Mouse (Mus musculus) gastrocnemius, adult 18-20 months (tissue): ENCODE measurements at regions not wholly inside any gene's neighbourhood (a gene's known extent, or its start where the extent isn't known, plus 50 kb on each side); places are given as distances from the start of the nearest gene placed in this dataset.

Experiments
- DNase-seq: peaks from one replicate; pipeline ENCODE4 v3.0.0; 2021; ENCODE audit warnings: low spot score

DNA sequence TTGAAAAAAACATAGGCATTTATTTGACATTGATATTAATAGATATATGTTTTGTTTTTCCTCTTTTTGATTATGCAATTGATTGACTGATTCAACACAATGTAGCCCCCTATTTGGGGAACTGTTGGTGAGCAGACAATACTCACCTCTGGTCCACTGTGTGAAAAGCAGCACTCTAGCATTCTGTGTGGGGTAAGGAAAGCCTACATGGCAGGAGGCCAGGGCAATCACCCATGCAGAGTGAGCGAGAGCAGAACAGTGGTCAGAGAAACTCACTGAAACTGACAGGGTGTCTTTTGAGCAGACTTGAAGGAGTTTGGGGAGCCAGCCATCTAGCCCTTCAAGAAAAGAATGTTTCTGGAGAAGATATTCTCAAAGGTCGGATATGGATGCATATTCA, 73.2 kb upstream of the Azi2 start:
- DNase-seq: no peak

DNA sequence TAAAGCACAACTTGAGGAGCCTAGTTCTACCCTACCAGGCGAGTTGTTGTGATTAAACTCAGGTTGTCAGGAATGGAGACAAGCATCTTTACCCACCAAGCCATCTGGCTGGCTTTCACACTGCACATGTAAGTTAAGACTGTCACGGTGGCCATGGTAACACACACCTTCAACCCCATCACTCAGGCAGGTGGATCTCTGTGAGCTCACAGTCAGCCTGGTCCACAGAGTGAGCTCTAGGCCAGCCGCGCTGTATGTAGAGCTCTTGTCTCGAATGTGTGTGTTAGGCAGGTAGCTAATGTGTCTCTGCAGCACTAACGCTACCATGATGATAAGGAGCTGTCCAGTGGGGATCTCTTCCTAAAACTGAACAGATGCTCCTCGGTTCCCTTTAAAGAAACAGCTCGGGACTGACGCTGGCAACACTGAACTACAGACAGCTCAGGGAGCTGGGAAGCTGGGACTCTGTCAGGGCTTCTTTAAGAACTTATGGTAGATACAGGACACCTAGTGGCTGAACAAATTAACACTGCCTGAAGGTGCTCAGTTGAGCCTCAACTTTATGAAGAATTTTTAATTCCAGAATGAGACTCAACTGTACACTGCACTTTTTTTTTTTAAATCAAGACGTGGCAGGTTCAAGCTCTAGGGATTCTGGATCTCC, 73.8 kb upstream of the Azi2 start:
- DNase-seq: peak; percentile 14

DNA sequence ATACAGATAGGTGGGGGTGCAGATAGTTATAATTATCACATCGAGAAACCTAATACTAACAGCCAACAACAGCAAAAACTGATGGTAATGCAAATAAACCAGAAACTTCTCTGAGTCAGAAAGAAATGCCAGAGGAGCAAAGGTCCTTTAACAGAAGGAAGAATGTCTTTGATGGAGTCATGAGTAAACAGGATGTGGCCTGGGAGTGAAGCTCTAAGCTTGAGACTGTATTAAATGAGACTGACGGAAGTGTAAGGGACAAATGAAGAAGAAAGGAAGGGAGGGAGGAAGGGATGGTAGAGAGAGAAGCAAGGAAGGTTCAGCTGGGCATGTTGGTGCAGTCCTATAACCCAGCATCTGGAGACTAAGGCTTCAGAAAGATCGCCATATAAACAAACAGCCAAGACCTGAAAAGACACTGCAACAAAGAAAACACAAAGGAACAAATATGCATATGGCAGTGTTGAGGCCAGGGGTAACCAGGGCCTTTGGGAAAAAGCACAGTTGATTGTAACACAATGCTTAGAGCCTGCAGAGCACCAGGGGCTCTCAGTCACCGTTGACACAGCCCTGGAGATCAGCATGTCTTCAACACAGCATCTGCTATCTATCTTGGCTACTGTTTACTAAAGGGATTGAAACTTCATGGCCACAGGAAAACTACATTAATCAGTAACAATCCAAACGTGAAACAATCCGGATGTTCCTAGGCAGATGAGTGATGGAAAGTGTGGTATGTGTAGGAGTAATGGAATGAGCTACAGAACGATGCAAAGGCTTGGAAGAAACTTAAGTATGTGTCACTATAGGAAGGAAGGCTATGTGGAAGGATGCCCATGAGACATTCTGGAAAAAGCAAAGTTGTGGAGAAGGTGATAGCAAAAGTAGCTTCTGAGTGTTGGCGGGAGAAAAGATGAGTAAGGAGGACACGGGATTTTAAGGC, 77.9 kb upstream of the Azi2 start:
- DNase-seq: no peak

DNA sequence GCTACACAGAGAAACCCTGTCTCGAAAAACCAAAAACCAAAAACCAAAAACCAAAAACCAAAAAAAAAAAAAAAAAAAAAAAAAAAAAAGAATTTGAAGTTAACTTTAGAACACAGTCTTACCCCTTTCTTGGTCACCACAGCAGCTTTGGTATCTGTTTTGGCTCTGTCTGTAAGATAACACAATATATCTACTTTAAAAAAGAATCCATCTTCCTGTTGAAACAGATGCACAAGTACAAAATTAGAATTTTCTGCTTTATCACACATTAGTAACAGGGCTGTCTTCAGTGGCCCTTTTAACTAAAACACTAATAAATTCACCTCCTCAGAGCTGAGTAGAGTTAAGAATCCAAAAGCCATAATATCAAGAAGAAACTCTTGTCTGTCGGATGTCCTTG, 80.5 kb upstream of the Azi2 start:
- no peak for DNase-seq

DNA sequence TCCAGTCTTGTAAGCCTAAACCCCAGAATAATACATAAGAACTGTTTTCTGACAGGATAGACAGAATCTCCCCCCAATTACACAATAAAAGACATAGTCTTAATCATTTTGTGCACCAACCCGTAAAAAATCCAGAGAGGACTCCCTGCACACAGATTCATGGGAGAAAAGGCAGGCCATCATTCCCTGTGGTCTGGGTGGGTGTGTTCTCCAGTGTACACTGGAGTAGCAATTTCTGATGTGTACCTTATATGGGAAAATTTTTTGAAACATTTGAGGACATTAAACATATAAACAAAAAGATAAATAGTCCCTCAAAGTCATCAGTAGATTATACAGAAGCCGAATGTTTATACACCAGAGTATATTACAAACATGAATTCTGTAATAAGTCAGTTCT, 83.1 kb upstream of the Azi2 start:
- DNase-seq: no peak

DNA sequence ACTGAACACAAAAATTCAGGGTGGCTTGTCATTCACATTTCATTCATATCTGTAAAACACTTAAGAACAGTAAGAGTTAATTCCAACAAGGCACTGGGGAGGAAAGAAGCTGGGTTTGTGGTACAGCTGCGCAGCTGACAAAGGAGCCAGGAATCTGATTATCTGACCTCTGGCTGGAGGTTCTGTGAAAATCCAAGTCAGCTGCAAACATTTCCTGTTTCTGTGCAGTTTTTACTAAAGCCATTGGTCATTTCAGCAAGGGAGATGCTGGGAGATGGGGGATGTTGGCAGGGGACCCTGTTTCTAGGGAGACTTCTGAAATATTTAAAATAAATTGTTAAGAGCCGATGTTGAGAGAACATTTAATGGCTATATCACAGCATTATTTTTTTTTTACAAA, 83.6 kb upstream of the Azi2 start:
- DNase-seq: no peak

DNA sequence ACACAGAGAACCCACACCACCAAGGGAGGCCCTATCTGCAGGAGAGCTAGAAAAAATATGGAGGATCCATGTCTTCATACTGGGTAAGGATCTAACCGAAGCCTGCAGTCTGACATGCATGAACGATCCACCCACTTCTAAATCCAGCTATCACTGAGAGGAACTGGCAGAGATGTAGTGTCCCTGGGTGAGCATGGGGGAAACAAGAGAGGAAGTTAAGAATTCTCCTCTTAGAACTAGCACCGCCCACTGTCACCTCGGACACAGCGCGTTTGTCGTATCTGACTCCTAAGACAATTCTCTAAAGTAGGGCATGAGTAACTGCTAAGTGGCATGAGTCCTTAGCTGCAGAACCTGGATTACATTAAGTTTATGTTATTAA, 112.8 kb upstream of the Azi2 start:
- no peak for DNase-seq

DNA sequence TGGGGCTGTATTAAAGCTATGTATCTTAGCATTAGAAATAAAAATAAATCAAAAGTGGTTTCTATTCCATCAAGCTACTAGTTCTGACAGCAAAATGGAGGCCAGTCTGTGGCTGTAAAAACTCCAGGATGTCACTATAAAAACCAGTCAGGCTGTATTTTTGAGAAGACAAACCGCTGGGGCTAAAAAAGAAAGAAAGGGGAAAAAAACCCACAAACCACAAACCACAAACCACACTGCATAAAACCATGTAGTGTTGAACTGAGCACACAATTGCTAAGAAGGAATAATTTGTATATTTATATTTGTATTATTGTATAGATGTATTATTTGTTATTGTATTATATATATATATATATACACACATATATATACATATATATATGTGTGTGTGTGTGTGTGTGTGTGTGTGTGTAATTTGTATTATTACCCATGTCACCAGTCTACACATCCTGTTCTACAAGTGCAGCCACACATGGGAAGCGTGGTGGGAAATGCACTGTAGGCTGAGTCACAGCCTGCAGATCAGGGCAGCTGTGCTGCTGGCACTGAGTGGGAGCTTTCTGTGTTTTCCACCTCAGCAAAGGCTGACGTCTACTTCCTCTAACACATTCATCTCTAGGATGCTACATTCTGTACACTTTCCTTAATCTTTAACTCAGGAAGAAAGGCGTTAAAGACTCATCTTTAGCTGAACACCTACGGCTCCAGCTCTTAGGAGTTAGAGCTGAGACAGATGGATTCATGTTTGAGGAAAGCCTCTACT, 113.4 kb upstream of the Azi2 start:
- DNase-seq: no peak

DNA sequence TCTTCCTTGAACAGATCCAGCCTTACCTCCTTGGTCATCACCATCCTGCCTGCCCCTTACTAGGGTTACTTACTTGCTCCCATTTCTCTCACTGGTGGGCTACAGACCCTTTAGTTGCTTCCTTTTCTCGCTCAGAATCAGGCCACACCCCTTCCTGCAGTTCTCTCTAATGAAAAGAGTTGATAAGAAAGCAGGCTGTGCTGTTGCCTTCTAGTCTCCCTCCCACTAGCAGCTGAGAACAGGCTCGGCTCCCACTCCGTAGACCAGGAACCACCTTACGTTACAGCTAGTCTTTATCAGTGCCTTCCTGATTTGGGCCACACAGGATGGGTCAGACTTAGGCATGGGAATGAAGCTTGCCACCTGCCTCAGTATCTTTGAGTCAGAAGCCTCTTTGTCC, 117.3 kb upstream of the Azi2 start:
- DNase-seq: no peak

DNA sequence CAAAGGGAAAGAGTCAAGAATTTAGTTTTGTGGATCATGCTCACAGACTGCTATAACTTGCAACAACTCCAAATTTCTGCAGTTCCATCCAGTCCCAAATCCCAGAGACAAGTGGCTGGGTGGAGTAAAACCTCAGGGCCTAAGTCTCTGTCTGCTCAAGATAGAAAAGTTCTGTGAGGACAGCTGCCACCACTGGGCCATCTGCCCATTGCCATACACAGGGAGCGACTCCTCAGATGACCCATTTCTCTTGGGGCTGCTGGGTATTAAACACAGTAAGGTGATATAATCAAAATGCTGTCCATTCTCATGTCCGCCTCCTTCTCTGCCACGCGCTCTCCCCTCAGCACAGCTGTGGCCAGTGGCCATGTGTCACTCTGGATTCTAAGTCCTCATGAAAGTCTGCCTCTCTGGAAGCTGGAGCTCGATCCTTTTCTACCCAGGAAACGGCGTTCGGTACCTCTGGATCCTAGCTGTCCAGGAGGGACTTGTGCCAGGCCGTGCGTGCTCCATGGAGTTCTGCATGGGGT, 132.3 kb upstream of the Azi2 start:
- peak; percentile 18 for DNase-seq

DNA sequence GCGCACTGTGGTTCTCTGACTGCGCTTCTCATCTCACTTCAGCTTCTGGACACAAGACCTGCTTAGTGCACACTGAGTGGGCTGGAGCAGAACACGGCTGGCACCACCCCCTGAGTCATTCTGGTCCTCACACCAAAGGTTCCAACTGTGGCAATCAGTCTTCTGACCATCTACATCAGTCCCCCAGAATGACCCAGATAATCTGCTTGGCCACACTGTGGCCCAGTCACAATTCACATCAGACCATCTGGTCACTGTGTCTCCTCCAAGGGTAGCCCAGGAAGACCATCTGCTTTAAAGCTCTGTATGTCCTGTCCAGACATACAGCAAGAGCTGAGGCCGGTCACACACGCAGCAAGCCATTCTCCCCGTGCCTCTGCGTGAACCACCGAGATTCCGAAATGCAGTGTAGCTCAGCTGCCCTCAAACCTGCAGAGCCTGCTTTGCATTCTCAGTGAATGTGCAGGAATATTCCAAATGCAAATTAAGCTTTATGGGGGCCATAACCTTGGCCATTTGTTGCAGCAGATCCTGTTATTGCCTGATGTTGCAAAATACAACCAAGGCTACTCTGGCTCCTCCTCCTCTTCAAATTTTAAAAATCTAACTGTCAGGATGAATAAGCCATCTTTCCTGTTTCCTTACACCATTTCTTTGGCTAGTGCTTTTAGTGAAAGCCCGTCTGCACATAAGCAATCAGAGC, 135.1 kb upstream of the Azi2 start:
- DNase-seq: no peak

DNA sequence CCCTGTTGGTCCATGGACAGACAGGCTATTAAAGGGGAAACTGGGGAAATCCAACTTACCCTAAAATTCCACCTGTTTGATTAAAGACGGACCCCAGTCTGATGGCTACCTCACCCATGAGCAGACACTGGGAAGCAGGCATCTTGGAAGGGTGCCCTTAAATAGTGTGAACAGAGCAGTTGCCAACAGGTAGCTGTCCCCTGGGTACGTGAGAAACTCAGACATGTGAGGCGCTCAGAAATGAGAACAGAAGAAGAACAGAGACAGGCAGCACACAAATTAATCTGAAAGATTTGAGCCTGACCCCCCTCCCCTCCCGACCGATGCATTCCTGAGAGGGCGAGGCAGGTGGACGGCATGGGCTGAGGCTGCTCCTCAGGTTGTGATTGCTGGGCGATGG, 135.7 kb upstream of the Azi2 start:
- DNase-seq: no peak

DNA sequence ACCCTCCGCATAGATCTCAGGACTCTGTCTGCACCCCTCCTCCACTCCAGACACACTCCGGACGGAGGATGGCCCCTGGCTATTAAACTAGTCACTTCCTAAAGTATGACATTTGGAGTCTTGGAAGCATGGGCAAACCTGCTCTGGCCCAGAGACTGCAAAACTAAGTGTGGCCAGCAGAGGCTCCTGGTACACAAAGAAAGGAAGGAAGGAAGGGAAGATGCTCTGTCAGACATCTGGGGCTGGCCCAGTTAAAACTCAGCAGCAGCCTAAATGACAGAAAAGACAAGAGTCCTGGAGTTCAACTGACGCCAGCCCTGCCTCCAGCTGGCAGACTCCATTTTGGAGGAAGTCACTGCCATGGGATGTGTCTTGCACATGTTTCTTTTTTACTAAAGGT, 137.3 kb upstream of the Azi2 start:
- DNase-seq: no peak

DNA sequence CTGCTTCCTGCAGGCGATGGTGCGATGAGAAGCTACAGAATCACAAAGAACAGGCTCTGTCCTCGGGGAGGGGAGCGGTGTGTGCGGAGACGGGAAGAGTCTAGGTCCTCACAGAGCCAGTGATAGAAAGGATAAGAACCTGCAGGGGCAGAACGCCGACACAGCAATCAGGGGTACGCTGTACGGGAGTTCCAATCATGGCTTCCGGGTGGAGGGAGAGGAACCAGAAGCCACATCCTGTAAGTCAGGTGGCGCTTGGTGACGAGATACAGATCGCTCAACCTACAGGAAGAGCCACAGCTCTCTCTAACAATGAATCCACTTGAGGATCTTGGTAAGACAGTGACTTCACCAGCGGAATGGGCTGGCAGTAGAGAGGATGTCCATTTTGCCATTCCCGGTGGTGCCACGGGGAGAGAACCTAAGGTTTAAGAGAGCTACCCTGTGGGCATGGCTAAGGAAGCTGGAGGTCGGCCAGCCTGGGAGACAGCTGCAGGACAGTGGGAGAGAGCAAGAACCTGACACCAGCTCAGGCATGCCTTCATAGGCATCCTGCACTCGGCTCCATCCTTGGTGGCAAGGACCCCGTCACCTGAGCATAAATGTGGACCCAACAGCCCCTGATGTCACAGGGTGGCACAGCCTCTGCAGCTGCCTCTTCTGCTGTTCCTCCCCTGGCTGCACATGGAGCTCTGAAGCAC, 137.9 kb upstream of the Azi2 start:
- DNase-seq: no peak

DNA sequence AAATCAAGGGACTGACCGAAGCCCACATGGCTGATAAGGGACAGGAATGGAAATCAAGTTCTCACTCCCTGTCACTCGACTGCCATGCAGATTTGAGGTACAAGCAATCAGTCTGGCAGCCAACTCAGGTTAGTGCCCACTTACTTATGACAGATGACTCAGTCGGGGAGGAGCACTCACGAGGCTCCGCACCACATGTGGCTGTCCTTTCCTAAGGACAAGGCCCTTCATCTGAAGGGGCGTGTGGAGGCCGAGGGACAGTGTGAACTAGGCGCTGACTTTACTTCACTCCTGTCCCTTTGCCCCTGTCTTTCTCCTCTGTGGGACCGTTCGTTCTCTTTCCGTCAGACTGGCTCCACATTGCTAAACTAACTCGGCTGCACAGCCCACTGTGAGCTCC, 139.7 kb upstream of the Azi2 start:
- no peak for DNase-seq

DNA sequence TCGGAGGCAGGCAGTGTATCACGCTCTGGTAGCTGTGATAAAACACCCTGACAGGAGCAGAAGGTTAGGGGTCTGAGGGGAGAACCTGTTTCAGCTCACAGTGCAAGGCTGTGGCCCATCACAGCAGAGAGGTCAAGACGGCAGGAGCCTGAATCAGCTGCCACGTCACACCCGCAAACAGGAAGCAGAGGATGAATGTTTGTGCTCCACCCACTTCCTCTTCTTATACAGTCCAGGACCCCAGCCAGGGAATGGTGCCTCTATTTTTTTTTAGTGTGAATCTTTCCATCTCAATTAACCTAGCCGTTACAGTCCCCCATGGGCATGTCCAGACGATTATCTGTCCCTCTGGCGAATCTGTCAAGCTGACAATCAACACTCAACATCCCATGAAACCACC, 143.8 kb upstream of the Azi2 start:
- DNase-seq: no peak

DNA sequence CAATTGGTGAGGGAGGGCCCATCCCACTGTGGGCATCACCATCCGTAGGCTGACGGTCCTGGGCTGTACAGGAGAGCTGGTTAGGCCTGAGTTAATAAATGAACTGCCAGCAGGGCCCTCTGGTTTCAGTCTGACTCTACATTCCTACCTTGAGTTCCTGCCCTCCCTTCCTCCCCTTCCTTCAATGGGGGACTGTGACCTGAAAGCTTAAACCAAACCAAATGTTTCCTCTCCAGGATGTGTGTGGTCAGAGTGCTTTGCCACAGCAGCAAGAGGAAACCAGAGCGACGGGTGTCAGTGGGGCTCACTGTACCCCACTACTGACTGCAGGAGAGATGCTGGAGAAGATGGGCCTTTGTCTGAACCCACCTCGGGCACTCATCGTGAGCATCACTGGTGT, 147.7 kb upstream of the Azi2 start:
- no peak for DNase-seq

DNA sequence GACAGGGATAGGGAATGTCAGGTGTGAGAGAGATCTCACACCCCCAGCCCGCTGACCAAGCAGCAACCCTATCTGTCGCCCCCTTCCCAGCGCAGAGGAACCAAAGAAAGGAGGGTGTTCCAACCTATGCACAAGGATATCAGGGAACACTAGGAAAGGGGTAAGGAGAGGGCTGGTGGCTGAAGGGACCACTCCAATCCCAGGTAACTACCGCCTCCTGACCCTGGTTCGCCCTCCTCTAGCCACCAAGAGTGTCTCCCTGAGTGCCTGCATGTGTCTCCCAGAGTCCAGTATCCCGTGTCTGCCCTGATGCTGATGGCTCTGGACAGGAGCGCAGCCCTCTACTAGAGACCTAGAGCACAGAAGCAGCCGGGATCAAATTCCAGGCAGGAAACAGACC, 167.1 kb upstream of the Azi2 start:
- no peak for DNase-seq

DNA sequence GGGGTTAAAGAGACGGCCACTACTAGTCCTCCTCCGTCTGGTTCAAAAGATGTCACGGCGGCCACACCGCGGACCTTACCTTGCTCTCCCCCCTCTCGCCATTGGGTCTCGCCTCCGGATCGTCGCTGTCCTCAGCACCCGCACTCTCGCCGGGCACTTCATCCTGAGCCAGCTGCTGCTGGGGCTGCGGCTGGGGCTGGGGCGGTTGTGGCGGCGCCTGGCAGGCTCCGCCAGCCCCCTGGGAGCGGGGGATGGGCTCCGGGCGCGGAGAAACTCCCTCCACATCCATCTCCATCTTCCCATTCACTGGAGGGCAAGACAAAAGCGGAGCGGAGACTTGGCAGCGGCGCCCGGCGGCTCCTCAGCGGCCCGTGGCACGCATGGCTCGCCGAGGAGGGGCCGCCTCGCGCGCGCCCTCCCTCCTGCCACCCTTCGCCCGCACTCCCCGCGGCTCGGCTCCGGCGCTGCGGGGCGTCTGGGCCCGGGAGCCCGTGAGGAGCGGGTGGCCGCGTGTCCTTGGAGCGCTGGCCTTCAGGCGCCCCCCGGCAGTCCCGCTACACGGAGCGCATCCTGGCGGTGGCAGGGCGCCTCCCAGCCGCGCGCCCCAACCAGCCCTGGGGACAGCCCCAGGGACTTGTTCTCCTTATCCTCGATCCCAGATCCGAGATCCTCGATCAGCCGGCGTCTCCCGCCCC, 167.8 kb upstream of the Azi2 start:
- DNase-seq: no peak

DNA sequence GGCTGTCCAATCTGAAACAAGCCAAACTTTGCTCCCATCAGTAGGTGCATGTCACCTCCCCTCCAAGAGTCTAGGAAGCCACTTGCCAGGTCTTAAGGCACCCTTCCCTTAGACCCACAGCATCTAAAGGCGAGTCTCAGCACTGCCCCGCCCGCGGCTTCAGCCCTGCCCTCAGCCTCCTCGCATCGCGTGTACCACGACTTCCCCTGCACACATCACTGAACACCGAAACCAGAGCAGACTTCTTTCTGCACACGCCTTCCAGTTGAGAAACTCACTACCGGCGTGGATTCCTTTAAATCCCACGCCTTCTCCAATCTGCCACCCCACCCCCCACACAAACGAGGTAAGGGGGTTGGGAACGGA, 168.3 kb upstream of the Azi2 start:
- DNase-seq: no peak
